Mouse (Mus musculus) retina, postnatal 7 days (tissue): ENCODE results near the gene Ldb2.

Experiments used
- DNase-seq: peaks from one replicate; pipeline ENCODE4 v3.0.0-alpha.2; 2012; ENCODE audit warnings: low read depth, low spot score

Ldb2 gene

DNA sequence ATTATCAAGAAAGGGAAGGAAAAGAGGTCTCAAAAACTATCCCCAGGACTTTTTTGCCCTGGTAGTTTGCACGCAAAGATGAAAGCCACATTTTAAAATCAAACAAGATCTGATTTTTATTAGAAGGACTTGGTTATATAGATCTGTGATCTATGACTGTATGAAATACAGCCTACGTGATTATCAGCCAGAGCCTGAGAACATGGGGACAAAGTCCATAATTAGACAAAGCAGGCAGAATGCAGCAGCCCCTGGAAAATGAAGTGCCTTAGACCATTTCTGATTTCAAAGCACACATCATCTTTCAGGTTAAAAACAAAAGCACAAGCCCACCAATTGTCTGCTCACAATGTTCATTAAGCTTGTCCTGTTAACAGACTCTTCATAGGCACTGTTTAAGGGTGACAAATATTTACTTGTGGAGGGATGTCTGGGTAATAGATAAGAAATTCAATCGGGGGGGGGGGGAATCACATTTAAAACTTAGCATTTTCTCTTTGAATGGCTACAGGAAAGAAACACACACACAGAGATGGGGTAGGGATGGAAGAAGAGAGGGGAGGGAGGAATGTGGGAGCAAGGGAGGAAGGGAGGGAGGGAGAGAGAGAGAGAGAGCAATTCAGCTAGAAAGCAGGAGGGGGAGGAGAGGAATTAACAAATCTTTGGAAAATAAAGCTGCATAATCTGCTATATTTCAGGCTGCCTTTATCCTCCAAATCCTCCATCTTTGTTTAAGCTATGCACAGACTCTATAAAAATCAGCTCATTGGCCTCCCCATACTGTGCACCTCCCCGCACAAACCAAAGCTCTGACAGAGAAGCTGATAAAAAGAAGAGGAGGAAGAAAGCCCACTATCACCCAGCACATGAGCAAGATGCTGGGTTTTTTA, 153.3 kb downstream of the Ldb2 start:
- no peak for DNase-seq

DNA sequence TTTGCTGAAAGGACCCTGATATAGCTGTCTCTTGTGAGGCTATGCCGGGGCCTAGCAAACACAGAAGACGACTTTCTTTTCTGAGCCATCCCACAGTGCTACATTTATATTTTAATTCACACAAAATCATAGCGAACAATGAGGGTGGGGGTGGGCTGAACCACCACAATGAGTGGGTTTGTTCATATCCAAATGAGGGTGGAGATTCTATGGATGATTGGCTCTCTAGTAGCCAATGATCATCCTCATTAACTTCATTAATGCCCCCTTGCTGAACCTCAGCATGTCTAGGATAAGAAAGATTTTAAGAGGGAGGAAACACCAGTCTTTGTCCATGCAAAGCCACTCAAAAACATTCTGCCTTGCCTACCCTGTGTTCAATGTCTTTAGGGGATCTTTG, 156.4 kb downstream of the Ldb2 start:
- DNase-seq = no peak

DNA sequence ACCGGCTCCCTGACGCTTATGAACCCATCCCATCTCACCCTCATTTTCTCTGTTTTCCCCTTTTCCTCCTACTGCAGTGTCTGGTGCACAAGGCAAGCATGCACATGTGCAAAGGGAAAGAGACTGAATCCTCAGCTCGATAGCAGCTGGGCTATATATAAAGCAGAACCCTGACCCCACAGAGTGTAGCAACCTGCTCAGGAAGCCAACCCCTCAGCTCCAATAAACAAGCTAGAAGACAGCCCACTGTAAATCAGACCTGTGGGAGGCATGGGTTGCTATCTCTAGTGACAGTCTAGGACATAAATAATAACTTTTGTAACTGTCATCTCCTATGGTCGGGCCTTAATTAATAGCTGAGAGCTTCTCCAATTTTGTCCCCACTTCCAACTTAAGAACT, 158.4 kb downstream of the Ldb2 start:
- no peak for DNase-seq

DNA sequence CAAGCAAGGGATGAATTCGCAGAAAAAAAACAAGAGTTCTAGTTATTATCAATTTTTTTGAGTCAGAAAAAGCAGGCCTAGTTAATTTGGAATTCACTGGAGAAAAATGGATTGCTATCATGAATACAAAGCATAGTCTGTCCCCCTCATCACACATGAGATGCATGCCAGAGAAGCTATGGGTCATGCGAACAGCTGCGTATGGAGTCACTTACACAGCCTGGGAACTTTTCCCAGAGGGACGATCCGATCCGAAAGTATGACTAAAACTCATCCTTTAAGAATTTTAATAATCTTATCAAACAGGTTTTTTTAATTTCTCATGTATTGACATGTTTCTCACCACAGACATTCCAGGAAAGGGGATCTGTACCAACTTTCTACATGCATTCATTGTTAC, 163.9 kb downstream of the Ldb2 start:
- DNase-seq = no peak

DNA sequence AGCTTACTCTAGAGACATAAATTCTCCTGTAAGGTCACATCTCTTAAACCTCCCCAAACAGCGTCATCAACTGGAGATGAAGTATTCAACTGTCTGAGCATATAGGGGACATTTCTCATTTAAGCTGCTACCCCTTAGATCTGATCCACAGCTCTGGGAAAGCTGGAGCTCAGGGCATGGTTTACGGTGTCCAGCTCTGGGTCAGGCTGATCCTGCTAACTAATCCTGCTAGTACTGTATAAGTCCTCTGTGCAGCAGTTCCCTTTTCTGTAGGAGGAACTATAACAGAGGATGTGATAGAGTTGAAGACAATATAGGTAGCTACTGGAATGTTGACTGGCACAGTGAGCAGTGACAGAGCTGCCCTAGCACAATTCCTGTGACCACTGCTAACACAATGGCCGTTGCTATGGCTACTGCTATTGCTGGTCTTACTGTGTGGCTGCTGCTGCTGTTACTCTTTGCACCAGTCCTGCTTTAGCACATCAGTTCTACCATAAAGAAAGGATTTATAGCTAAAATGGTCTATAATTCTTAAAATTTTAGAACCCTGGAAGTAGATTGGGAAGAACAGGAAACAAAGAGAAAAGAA, 170.3 kb downstream of the Ldb2 start:
- no peak for DNase-seq

DNA sequence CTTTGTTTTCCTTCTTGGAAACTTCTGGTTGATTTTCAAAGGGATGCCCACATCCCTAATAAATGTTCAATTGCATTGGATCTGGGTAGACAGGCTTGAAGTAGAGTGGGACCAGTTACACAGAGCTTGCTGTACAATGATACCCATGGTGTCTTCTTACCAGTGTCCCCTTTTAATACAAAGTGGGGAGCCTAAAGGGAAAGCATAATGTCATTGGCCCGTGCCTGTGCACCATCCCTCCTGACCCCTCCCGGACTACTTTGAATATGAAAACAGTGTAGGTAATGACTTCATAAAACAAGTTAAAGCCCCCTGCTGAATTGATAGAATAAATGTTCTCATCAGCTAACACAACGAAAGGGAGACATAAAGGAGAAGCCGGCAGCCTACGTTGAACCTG, 172.0 kb downstream of the Ldb2 start:
- no peak for DNase-seq

DNA sequence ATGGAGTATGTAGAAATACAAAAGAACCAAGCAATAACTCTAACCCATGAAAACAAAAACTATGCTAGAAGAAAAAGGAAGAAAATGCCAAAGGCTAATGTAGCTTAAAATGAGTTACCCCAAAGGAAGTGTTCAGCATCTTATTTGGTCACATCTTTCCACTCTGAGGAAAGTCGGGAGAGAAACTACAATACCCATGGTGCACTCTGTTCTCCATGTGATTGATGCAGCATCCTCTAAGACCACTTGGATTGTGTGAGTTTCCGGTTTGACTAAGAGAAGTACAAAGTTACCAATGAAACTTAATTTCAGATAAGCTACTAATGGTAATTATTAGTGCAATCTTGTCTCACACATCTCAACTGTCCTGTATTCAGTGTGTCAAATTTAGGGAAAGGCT, 172.6 kb downstream of the Ldb2 start:
- DNase-seq = no peak

DNA sequence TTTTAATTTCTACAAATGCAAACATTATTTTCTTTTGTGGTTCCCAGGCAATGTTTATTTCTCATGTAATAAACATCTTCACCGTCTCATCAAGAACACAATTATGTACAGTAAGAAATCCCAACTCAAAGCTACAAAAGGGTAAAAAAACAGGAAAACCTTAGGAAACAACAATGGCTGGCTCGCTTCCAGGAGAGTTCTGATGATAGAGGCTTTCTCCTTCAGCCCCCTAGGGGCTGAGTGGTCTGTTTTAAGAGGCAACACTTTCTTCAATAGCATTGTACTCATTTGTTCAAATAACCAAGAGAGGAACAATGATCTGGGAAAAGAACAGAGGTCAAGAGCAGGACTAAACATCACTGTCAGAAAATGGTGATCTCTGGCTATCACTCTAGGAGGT, 173.4 kb downstream of the Ldb2 start:
- DNase-seq = no peak

DNA sequence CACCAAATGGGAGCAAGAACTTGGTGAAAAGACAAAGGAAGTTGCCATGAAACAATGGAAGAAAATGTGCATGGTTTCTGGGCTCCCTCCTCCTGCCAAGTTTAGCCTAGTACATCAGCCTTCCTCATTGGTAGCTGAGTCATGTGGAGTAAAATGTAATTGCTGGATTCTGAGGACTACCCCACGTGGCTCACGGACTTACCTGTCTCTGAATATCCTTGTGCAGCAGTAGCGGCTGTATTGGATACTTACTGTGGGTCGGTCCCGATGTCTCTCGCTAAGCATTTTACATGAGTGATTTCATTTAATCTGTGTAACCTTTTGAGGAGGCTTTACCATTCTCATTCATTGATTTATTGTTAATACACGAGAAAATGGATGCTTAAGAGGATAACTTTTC, 183.8 kb downstream of the Ldb2 start:
- no peak for DNase-seq

DNA sequence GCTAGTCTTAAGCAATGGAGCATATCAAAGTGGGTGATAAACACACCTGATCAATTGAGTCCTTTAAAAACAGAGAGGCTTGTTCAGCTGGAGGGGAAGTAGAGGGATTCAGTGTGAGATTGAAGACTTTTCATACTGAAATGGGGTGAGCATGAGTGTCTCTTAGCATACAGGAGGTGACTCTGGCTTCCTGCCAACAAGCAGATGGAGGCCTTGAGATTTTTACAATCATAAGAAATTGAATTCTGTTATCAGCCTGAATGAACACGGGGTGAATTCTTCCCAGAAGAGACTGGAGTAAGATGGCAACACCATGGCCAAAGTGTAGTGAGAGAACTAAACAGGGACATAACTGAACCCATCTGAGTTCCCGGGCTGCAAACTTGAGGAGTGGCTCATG, 190.6 kb downstream of the Ldb2 start:
- DNase-seq = no peak

DNA sequence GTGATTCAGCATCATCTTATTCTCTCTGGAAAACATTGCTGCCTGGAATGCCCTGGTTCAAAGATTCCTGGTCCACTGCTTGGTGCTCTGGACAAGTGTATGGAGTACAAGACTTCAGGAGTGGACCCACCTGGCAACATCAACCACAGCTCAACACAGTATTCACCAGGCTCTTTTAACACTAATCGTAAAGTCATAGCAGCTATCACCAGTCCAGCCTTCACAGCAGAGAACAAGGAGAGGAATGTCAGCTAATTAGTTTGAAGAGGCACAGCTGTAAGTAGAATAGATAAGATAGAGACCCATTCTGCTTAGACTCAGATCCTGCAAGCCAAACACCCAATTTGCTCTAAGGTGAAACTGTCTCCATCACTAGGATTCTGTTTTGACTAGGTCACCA, 198.1 kb downstream of the Ldb2 start:
- DNase-seq = no peak

DNA sequence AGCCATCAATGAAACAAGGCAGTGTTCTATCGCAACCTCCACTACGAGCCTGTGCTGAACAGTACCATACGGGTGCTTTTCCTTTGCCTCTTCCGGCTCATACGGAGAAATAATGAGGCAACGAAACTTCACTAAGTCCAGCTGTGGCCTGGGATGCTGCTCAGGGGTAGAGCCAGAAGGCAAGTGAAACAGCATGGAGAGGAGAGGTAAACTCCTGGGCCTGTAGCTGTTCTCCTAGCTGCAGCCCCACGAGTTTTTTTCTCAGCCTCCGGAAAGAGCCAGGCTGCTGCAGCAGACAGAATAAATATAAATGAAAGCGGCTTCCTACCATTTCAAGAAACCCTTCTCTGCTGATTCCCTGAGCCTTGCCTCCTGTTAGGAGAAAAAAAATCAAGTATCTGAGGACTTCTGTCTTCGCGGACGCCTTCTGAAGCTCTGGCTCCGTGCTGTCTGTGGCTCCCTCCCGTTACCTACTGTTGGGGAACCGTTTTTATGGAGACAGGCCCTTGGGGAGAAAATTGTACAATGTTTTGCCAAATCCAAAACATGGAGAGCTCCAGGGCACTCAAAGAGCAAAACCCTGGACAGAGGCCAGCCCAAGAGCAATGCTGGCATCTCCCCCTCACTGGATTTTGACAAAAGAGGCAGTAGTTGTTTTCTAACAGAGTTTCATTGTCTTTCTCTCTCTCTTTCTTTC, 205.8 kb downstream of the Ldb2 start:
- no peak for DNase-seq

DNA sequence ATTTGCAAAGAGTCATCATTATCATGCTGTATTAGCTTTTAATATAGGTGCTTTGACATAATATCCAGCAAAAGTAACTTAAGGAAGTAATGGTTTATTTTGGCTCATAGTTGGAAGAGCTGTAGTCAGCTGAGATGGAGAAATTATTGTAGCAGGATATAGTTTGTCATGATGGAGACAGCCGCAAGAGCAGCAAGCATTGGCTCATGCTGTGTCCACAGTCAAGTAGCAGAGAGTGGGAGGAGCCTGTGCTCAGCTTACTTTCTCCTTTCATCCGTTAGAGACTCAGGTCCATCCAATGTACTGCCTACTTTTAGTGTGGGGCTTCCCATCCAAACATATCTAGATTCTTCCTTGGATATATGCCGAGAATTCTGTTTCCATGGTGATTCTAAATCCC, 208.7 kb downstream of the Ldb2 start:
- no peak for DNase-seq

DNA sequence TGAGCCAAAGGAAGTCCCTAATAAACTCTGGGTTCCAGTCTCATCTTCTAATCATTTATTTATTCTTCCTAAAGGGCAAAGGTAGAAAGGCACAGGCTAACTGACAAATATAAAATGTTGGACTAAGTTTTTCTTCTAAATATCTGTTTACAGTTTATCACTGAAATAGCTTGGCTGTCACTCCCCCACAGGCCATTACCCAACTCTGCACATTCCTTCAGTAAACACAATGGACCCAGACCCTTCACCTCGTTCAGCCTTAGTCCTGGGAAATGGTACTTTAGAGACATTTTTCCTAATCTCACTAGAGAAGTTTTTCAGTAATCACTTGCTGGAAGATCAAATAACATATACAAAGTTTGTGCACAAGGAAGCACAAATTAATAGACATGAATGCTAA, 210.2 kb downstream of the Ldb2 start:
- DNase-seq = no peak

DNA sequence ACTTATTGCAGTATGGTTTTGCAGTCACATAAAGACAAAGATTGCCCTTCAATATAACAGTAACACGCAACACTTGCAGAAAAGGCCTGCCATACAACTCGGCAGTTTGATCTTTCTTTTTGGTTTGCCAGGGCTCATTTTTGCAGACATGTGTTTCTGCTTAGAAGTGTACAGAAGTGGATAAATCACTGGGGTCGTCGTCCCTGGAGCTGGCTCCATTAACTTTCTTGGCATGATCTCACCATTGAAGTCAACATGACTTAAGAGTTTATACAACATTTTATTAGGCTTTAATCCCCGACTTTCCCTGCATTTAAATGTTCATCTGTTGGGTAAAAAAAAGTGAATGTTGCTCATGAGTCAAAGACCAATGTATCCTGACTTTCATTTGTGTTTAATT, 212.9 kb downstream of the Ldb2 start:
- no peak for DNase-seq

DNA sequence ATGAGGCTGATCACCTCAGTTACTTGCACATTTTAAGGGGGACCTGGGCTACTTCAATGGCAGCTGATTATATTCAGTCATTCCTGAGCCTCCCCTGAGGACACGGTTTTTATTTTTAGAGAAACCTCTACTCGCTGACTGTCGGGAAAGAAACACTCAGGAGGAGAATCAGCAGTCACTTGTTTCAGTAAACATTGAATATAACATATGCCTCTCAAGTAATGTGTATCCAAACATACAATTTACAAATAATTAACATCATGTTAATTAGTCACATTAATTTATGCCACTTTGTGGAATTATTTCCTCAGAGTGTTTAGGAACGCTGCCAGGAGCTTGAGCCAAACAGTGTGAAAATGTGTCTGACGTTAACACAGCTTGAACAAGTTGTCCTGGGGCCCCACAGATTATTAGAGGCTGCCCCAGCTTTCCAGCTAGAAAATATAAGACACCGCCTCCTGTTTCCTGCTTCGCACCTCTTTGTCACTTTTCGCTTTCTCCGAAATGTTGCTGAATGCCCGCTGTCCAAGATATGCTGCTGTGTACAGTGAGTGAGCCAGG, 219.5 kb downstream of the Ldb2 start:
- DNase-seq = no peak

DNA sequence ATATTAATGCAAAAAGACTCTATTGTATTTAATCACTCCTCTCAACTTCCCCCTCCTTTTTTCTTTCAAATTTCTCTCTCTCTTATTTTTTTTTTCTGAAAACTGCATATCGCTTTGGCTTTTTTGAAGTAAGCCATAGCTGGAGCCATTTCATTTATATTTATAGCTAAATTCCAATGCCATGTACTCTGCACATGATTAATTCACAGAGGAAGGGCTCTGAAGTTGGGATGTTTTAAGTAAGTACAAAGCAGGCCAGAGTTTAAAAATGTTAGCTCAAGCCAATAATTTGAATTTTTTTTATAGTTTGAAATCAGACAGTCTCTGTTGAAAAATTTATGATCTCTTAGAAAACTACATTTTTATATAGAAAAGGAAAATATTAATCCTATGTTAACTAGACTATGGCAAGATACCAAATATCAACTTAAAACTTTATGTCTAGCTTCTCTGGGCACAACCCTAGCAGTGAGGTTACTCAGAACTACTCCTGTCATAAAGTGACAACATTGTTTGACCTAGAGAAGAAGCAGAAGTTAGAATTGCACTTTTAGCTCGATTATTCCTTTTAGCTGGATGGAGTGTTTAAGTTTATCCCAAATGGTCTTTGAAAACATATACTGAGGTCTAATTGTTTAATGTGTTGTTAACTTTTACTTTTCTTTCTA, 222.7 kb downstream of the Ldb2 start:
- no peak for DNase-seq

DNA sequence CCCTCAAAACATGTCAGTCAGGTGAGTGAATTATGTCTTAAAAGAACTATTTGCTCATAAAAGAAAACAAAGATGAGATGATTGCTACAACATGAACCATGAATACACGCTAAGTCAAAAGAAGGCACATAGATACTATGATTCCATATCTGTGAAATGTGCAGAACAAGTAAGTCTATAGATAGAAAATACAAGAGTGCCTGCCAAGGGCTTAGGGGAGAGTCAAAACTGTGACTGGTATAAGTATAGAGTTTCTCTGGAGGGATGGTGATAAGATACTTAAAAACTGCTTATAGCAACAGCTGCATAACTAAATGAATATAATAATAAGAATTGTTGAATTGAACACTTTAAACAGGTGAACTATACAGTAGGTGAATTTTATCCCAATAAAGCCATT, 224.8 kb downstream of the Ldb2 start:
- DNase-seq = no peak

DNA sequence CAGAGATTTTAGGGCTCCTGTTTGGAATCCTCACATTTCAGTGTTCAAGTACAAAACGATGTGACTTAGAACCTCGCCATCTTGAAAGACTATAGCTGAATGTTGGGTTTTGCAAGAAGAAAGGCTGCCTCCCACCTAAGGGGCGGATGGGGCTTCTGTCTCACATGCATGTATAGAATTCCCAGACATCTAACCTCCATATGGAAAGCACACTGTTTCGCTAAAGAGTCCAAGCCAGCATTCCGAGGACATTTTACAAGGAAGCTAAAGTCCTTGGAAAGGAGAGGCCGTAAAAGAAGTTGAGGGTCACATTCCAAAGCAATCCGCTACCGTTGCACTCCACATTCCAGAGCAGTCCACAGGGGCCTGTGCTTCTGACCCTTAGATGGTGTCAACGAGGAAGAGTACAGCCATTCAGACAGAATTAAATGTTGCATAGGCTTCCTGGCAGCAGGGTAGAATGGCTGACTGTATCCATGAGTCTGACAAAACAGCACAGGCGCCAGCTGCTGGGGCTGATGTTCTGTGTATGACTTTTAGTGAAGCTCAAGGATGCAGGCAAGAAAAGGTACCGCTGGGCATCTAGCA, 245.6 kb downstream of the Ldb2 start:
- no peak for DNase-seq

DNA sequence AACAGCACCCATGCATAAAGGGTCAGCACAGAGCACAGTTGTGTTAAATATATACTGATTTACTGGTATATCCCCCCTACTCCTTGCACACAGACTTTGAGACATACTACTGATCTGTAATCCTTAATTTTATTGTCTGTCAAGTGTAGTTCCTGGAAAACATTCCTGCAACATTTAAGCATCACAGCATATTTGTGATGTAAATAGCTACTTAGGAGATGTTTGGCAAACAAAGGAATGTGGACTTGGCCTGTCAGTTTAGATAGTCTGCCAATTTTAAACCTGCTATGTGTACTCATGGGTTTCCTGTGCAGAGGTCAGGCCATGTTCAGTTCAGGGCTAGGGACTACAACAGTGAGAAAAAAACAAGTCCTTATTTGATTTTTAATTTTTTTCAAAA, 246.3 kb downstream of the Ldb2 start:
- DNase-seq = no peak

DNA sequence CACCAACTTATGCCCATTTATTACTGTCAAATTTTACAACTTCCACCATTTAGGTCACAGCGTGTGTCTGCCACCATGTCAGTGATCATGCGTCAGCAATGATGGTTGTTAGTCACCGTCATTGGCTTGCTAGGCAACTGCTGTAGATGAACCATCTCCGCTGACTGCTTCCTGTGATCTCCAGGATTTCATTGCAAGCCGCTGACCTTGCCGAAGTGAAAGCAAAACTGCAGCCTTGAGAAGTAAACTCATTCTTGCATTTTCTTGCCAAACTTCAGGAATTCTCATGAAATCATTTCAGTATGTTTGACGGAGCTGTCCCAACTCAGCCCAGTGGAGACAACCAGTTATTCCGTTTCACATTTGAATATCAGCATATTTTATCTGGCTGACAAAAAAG, 247.4 kb downstream of the Ldb2 start:
- no peak for DNase-seq

DNA sequence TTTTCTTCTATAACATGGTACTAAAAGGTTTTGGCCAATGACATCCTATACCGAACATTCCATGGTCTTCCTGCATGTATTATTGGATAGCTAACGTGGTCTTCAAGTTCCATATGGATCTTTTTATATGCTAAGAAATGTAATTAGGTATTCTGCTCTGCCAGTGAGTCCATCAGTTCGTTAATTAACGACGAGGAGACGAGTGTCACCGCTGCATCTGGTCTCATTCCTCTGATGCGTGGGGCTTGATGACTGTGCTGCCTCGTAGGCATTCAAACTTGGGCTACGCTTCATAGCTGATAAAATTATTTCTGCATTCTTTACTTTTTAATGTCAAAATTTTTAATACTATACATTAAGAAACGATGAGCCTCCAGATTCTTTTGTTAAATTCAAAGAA, 251.0 kb downstream of the Ldb2 start:
- no peak for DNase-seq
